Mouse (Mus musculus) CD4-positive, CD25-positive, alpha-beta regulatory T cell, adult 4 months (primary cell): Measurements from ENCODE around the gene Cdc42se2. TPM values are rescaled to one million over a fixed set of nuclear protein-coding genes. Genes with fewer than 3 reads are reported as not detected.

Experiments
- ATAC-seq: one replicate; pipeline ENCODE4 v1.8.0; 2017
- polyA plus RNA-seq, 2 experiments: library from polyadenylated mRNA; unstranded; fragments of 100-300 nt; shearing (Covaris generic); gene quantifications; one replicate each; pipeline ENCODE4 v1.2.1; 2017

Gene Cdc42se2
- polyA plus RNA-seq, 2 experiments from 2014 or later, result 369 to 477 TPM

DNA sequence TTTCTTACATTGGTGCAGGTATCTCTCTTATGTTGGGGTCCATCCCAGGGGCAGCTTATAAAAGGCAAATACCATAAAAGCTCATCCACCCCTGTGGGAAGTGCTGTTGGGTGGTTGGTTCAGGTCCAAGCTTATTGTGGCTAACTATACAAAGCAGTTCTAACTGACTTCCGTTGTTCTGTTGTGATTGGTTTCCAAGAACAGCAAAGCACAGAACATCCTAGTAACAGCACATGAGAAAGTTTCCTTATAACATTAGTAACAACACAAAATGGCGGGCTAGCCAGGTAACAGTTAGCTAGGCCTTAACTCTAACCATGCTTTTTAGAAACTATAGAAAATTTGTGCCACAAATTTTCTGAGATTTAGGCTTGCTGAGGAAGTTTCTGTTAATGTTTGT lies 79.3 kb downstream of the Cdc42se2 start:
- peak; percentile 62 for ATAC-seq

- peak; percentile 44 for ATAC-seq
These were observed 84.2 kb downstream of the Cdc42se2 start for GRCm38 (mm10) chr11:54703306-54703705.

GRCm38 (mm10) chr11:54701848-54702247 lies 85.6 kb downstream of the Cdc42se2 start:
- no peak for ATAC-seq

DNA sequence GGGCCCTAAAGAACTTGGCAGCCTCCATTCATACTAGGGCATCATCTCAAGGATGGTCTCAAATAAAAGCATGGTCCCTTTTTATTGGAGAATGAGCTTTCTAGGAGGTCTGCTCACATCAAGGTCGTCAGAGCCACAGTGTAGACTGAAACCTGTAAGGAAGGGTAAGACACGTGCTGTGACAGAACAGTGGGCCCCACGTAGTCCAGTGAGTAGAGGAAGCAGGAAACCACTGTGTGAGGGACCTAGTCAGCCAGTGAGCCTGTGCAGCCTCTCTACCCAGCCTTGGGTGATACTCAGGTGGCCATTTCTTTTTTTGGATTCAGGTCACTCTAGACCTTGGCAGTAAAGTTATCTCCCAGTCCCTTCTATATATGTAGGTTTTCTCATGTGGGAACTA lies 87.5 kb downstream of the Cdc42se2 start:
- ATAC-seq, result peak; percentile 71

DNA sequence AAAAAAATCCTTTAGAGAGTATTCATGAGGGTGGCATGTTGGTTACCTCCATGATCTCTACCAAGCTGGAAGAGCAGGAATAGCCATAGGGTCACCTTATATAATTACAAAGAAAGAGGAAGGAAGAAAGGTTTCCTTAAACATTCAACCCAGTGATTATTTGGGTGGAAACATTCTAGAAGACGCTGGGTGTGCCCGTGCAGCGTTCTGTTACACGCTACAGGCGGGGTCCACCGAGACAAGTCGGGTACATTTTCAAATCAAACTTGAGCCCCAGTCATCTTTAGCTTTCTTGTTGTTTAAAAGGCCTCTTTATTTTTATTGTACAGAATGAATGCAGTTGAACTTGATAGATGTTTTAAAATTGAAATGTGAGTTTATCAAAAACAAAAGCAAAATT lies 88.8 kb downstream of the Cdc42se2 start:
- ATAC-seq, result no peak

DNA sequence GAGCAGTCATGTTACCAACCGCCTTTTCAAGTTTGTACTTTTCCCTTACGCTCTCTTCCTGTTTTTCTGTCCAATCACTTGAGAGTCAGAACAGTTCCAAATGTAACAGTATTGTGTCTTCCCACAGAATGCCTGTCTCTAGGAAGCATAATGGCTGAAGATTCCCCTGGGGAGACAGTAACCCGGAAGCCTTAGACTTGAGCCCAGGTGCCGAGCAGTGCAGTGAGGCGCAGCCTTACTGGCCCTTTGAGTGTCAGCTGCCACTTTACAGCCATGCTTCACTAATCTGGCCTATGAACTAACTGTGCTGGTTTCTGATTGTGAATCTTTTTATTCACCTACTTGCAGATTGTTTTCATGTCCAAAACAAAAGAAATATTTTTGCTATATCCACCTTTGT lies 89.9 kb downstream of the Cdc42se2 start:
- no peak for ATAC-seq

DNA sequence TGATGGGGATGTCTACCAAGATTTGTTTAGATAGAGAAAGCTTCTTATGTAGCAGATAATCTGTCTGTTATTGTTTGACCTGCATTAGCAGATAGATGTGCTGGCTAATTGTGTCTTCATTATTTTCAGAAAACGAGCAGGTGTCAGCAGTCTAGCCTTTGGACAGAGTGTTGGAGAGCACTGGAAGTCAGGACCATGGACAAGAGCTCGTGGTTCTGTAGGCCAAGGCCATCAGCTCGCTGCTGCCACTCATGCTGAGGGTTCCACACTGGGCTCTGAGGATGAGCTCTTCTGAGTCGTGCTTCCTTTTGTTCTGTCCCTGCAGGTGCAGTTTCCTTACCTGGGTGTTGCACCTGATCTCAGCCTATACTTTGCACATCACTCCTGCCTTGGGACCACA lies 91.5 kb downstream of the Cdc42se2 start:
- no peak for ATAC-seq

GRCm38 (mm10) chr11:54694291-54694690 lies 93.2 kb downstream of the Cdc42se2 start:
- ATAC-seq, result no peak

DNA sequence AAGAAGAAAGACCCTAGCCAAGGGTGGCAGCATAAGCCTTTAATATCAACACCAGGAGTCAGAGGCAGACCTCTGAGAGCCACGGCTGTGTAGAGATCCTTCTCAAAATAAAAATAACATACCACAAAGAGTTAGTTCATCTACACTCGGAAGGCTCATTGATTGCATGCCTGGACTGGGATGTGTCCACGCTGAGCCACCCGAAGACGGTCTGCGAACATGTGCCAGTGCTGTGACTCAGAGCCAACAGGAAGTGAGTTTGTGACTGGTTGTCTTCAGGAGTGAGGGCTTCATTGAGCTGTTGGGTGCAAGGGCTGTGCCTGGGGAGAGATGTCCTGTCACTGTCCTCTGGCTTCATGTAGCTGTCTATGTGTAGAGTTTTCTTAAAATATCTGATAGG lies 93.8 kb downstream of the Cdc42se2 start:
- no peak for ATAC-seq

- no peak for ATAC-seq
These were observed 96.3 kb downstream of the Cdc42se2 start for GRCm38 (mm10) chr11:54691179-54691578.

DNA sequence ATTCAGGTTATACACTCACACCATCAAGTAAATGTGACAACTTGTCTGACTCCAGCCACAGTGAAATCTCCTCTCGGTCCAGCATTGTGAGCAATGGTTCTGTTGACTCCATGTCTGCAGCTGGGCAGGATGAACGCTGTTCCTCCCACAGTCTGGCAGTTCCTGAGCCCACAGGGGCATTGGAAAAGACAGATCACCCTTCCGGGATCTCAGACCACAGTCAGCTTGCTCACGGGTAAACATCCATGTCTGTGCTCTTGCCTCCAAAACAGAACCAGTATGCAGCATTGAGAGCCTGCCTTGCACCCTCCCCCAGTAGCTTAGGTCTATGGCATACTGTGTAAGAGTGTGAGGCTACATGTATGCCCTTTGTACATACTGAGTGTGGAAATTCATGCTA lies 97.3 kb downstream of the Cdc42se2 start:
- ATAC-seq, result no peak

DNA sequence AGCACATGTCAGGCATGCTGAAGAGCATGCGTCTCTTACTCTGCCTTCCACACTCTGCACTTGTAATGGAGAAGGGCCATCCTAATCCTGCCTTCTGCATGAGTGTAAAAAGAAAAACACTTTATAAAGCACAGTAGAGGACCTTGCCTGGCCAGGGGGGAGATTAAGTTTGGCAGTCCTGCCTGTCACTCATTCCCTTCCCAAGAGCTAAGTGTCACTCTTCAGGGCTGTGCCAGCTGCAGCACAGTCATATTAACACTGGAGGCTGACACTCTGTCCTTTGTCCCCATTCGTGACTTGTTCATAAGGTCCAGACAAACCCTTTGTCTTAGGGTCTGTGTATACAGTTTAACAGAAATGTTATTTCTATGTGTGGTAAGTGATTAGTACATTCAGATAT lies 102.6 kb downstream of the Cdc42se2 start:
- ATAC-seq, result no peak

GRCm38 (mm10) chr11:54679141-54679540 lies 108.3 kb downstream of the Cdc42se2 start:
- no peak for ATAC-seq

DNA sequence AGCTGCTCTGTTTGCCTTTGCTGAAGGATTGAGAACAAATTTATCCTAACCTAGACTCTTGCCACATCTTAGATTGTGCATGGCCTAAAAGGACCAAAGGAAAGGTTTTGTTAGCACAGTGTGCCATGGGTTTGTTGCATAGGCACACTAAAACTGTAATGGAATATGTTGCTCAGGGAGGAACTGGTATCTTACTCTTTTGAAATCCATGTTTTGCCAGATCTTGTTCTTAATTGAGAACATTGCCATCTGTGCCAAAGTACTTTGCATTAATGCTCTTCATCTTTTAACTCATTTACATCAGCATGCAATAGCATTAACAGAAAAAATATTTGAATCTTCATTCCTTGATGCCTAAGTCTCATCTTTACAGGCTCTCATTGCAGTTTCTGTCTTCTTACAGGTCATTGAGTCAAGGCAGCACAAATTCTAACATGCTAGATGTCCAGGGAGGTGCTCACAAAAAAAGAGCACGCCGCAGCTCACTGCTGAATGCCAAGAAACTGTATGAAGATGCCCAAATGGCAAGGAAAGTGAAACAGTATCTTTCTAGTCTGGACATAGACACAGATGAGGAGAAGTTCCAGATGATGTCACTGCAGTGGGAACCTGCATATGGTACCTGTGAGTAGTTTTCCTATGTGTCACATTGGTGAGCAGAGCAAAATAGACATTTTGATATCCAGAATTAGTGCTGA lies 111.5 kb downstream of the Cdc42se2 start:
- ATAC-seq, result no peak

- no peak for ATAC-seq
These were observed 113.7 kb downstream of the Cdc42se2 start for GRCm38 (mm10) chr11:54673575-54674298.

Other genes with a start within 250 kb of the Cdc42se2 start
- 1 to 10 TPM; 3.4 to 8.4 TPM for gene Lyrm7, start 73.2 kb upstream of the Cdc42se2 start, polyA plus RNA-seq
- gene Hint1, start 78.7 kb upstream of the Cdc42se2 start, polyA plus RNA-seq, result 100 to 1,000 TPM; 375 to 447 TPM
- gene Gpx3, start 114.8 kb upstream of the Cdc42se2 start, polyA plus RNA-seq, result 1 to 10 TPM; 1.2 to 1.3 TPM
- gene Tnip1, start 175.2 kb upstream of the Cdc42se2 start, polyA plus RNA-seq, result 100 to 1,000 TPM in 1 of 2 experiments, 10 to 100 TPM in 1; 97.4 to 167 TPM
- gene Anxa6, start 245.8 kb upstream of the Cdc42se2 start, polyA plus RNA-seq, result 100 to 1,000 TPM; 387 to 504 TPM